Mouse (Mus musculus): Measurements from ENCODE around the gene Gm20855.
"Not testable (repeated sequence)": the region's sequence is repeated elsewhere in the genome, so short reads cannot be mapped to it uniquely, and the experiment has no call there.

The Gm20855 gene

DNA sequence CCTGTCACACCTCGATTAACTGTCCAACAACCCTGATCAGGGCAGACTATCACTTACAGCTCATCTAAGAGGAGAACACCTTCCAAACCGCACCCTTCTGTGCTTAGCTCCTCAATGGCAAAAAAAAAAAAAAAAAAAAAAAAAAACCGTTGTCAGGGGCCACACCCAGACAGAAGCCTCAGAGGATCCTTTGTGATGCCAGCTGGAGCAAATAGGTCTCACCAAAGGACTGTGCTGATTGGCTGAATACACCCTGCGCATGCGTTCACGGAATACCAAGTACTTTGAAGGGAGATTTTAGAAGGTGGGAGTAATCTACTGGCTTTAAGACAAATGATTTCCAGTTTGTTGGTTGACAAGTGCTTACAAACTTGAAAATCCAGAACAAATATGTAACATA is at the start of gene Gm20855:
Gene Gm20855 (minus strand): TSS at position 101 of the 400 bp plus-strand sequence.
- DNase-seq (ENCODE audit: low spot score), result not testable (repeated sequence)
